Mouse (Mus musculus) small intestine, adult 2 months (tissue): ENCODE measurements around the gene Ppox. TPM values are rescaled to one million over a fixed set of nuclear protein-coding genes. Genes with fewer than 3 reads are reported as not detected.

ENCODE experiments used
- H3K27ac ChIP-seq: fragments of 200-500 bp; 2 replicates; pipeline ENCODE4 v1.5.1; 2012; ENCODE audit warnings: low read depth, low read length, control low read depth, inconsistent platforms; ENCODE audit not compliant: insufficient read depth
- H3K27me3 ChIP-seq: fragments of 200-500 bp; 2 replicates; pipeline ENCODE4 v1.6.1; 2012; ENCODE audit warnings: mild to moderate bottlenecking, moderate library complexity, low read length, inconsistent platforms; ENCODE audit not compliant: control insufficient read depth, insufficient read depth
- H3K36me3 ChIP-seq: fragments of 200-500 bp; 2 replicates; pipeline ENCODE4 v1.6.1; 2012; ENCODE audit warnings: mild to moderate bottlenecking, low read length, control low read depth, inconsistent platforms; ENCODE audit not compliant: control insufficient read depth, insufficient read depth
- H3K4me1 ChIP-seq: fragments of 200-500 bp; 2 replicates; pipeline ENCODE4 v1.6.1; 2012; ENCODE audit warnings: low read length, inconsistent platforms, mixed read lengths; ENCODE audit not compliant: control insufficient read depth, insufficient read depth, insufficient read length
- H3K4me3 ChIP-seq: fragments of 200-500 bp; 2 replicates; pipeline ENCODE4 v1.5.1; 2012; ENCODE audit warnings: low read depth, mild to moderate bottlenecking, control low read depth, inconsistent platforms, low read length, moderate library complexity
- CTCF ChIP-seq: fragments of 200-500 bp; IDR thresholded peaks from 2 replicates; pipeline ENCODE4 v1.5.1; 2012; ENCODE audit warnings: low read depth, mild to moderate bottlenecking, control low read depth, inconsistent platforms, low read length, moderate library complexity, mixed read lengths; ENCODE audit not compliant: insufficient replicate concordance, insufficient read length; ENCODE audit errors: extremely low read depth
- POLR2A ChIP-seq: fragments of 200-500 bp; IDR thresholded peaks from 2 replicates; pipeline ENCODE4 v1.6.1; 2012; ENCODE audit warnings: low read depth, mild to moderate bottlenecking, control low read depth, inconsistent platforms, low read length, moderate library complexity
- WGBS: fragments of 180-500 bp; shearing (Covaris S2); methylation state at CpG from one replicate; pipeline ENCODE4 v1.1.7; 2018; 5-methylcytosine and 5-hydroxymethylcytosine counted together
- polyA plus RNA-seq: library from polyadenylated mRNA; depleted of rRNA; stranded (reverse); fragments of >200 nt; gene quantifications from 2 replicates; pipeline ENCODE4 v1.2.3, GENCODE M21; 2012

The Ppox gene
- polyA plus RNA-seq, 1 experiment: 23.4 TPM

GRCm38 (mm10) chr1:171285096-171285892 lies 4.3 kb upstream of the Ppox start:
- Histone ChIP-seq H3K27me3 (no peaks in the 10 kb centered on the region), H3K4me1 (peaks cover 6% of the 10 kb centered on the region), H3K4me3 (peak overlapping the region; percentile 39), H3K27ac (no peak overlapping the region), H3K36me3 (peaks cover 21% of the 10 kb centered on the region)
- WGBS: 88% methylated on average over 20 of the region's 20 CpGs
- TF ChIP-seq POLR2A (no peak), CTCF (no peak)

- WGBS: 85% methylated on average over 15 of the region's 15 CpGs
- Histone ChIP-seq H3K36me3 (peaks cover 17% of the 10 kb centered on the region), H3K4me3 (no peak overlapping the region), H3K27me3 (no peaks in the 10 kb centered on the region), H3K4me1 (peaks cover 8% of the 10 kb centered on the region), H3K27ac (no peak overlapping the region)
- no peak for TF ChIP-seq POLR2A
- no peak for TF ChIP-seq CTCF
These were observed 3.5 kb upstream of the Ppox start for GRCm38 (mm10) chr1:171284491-171284890.

GRCm38 (mm10) chr1:171283188-171284160 lies 2.5 kb upstream of the Ppox start:
- H3K4me1 ChIP-seq: peaks cover 8% of the 10 kb centered on the region
- no peak overlapping the region for H3K4me3 ChIP-seq
- no peaks in the 10 kb centered on the region for H3K27me3 ChIP-seq
- peaks cover 12% of the 10 kb centered on the region for H3K36me3 ChIP-seq
- no peak overlapping the region for H3K27ac ChIP-seq
- TF ChIP-seq POLR2A: no peak
- no peak for TF ChIP-seq CTCF
- WGBS: 90% methylated on average over 18 of the region's 18 CpGs

GRCm38 (mm10) chr1:171282086-171282805 lies 1.3 kb upstream of the Ppox start:
- TF ChIP-seq CTCF: no peak
- TF ChIP-seq POLR2A: no peak
- 68% methylated on average over 18 of the region's 18 CpGs for WGBS
- H3K27me3 ChIP-seq: no peaks in the 10 kb centered on the region
- H3K4me3 ChIP-seq: no peak overlapping the region
- H3K36me3 ChIP-seq: peaks cover 18% of the 10 kb centered on the region
- peaks cover 5% of the 10 kb centered on the region for H3K4me1 ChIP-seq
- no peak overlapping the region for H3K27ac ChIP-seq

- peaks cover 25% of the 10 kb centered on the region for H3K36me3 ChIP-seq
- H3K4me1 ChIP-seq: peaks cover 5% of the 10 kb centered on the region
- peak overlapping the region; percentile 75 for H3K27ac ChIP-seq
- no peaks in the 10 kb centered on the region for H3K27me3 ChIP-seq
- H3K4me3 ChIP-seq: peak overlapping the region; percentile 72
- TF ChIP-seq POLR2A (no peak), CTCF (peak; percentile 83; the same call in 1 of the 2 replicates)
- WGBS: under 1% methylated on average over 10 of the region's 10 CpGs
These were observed 540 bp upstream of the Ppox start for GRCm38 (mm10) chr1:171281528-171281923.

GRCm38 (mm10) chr1:171280250-171280915 lies 603 bp downstream of the Ppox start:
- peaks cover 37% of the 10 kb centered on the region for H3K36me3 ChIP-seq
- H3K27me3 ChIP-seq: no peaks in the 10 kb centered on the region
- peak overlapping the region; percentile 72 for H3K4me3 ChIP-seq
- H3K4me1 ChIP-seq: peaks cover 3% of the 10 kb centered on the region; the same call in 1 of the 2 replicates
- WGBS: 2% methylated on average over 25 of the region's 25 CpGs
- H3K27ac ChIP-seq: peak overlapping the region; percentile 10; the same call in 1 of the 2 replicates
- TF ChIP-seq CTCF (no peak), POLR2A (no peak)
